Mouse (Mus musculus) lung, embryonic 14.5 days (tissue): ENCODE measurements around the gene Gm16513. TPM values are rescaled to one million over a fixed set of nuclear protein-coding genes. Genes with fewer than 3 reads are reported as not detected.
"Not testable (repeated sequence)": the region's sequence is repeated elsewhere in the genome, so short reads cannot be mapped to it uniquely, and the experiment has no call there.

ENCODE experiments used
- ATAC-seq: fragments of 200-750 bp; cut with Nextera tagmentation; 2 replicates; pipeline ENCODE4 v1.8.0; 2017; ENCODE audit warnings: mild to moderate bottlenecking, moderate TSS enrichment, moderate library complexity; ENCODE audit not compliant: insufficient read depth
- DNase-seq: peaks from one replicate; pipeline ENCODE4 v3.0.0-alpha.2; 2015
- H3K27ac ChIP-seq: fragments of 300-500 bp; sonication (generic); 2 replicates; pipeline ENCODE4 v1.5.1; 2014; ENCODE audit warnings: low read depth, mild to moderate bottlenecking, moderate library complexity
- H3K27me3 ChIP-seq: fragments of 300-500 bp; sonication (generic); 2 replicates; pipeline ENCODE4 v1.6.1; 2014; ENCODE audit warnings: low read length, control low read depth; ENCODE audit not compliant: insufficient read depth
- H3K36me3 ChIP-seq: fragments of 300-500 bp; sonication (generic); 2 replicates; pipeline ENCODE4 v1.6.1; 2014; ENCODE audit warnings: control low read depth; ENCODE audit not compliant: insufficient read depth
- H3K4me1 ChIP-seq: fragments of 300-500 bp; sonication (generic); 2 replicates; pipeline ENCODE4 v1.6.1; 2014; ENCODE audit warnings: antibody characterized with exemption, control low read depth; ENCODE audit not compliant: insufficient read depth
- H3K4me2 ChIP-seq: fragments of 300-500 bp; sonication (generic); 2 replicates; pipeline ENCODE4 v1.6.1; 2014; ENCODE audit warnings: mild to moderate bottlenecking
- H3K4me3 ChIP-seq: fragments of 300-500 bp; sonication (generic); 2 replicates; pipeline ENCODE4 v1.5.1; 2014; ENCODE audit warnings: low read depth, low read length
- H3K9ac ChIP-seq: fragments of 300-500 bp; sonication (generic); 2 replicates; pipeline ENCODE4 v1.6.1; 2014
- H3K9me3 ChIP-seq: fragments of 300-500 bp; sonication (generic); 2 replicates; pipeline ENCODE4 v1.6.1; 2016; ENCODE audit warnings: low read depth, low read length, control low read depth
- WGBS: fragments of 180-500 bp; shearing (Covaris S2); extraction: QIAGEN DNeasy Blood & Tissue Kit; methylation state at CpG from one replicate; pipeline ENCODE4 v1.1.7; 2014; 5-methylcytosine and 5-hydroxymethylcytosine counted together
- polyA plus RNA-seq: library from polyadenylated mRNA; unstranded; fragments of >200 nt; fragmentation: Nextera tagmentation; extraction: Ambion mirVana; gene quantifications from 2 replicates; pipeline ENCODE4 v1.2.1, GENCODE M21; 2014

Gm16513 gene
- polyA plus RNA-seq, result not detected in 2 replicates

DNA sequence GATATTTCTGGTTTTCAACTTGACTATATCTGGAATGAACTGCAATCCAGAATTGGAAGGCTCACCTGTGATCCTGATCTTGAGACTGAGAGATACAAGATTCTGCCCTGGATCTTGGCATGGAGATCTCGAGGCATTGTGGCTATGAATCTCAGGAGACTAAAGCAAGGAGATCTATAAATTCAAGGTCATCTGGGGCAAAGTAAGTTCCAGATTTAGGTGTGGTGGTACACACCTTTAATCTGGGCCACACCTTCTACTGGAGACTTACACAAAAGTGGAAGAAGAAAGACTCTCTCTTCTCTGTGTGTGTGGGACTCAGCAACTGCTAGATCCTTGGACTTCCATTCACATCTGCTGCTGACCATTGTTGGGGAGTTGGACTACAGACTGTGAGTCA lies at the start of gene Gm16513:
Gm16513 (plus strand) TSS at position 301 of the 400 bp plus-strand sequence.
- not testable (repeated sequence) for H3K36me3 ChIP-seq, ATAC-seq, H3K4me2 ChIP-seq, H3K27ac ChIP-seq, H3K4me3 ChIP-seq, H3K9me3 ChIP-seq, H3K4me1 ChIP-seq, DNase-seq, H3K9ac ChIP-seq, H3K27me3 ChIP-seq
- no CpG with 5 or more reads among the region's 1 CpGs for WGBS

Other genes with a start within 250 kb of the Gm16513 start
- not detected in 2 replicates for gene Gm6367, start 194.0 kb upstream of the Gm16513 start, polyA plus RNA-seq
- gene Gm7942, start 75.7 kb upstream of the Gm16513 start, polyA plus RNA-seq, result not detected in 2 replicates
- gene Gm10424, start 90.1 kb downstream of the Gm16513 start, polyA plus RNA-seq, result not detected in 2 replicates
- gene Gm3259, start 123.3 kb downstream of the Gm16513 start, polyA plus RNA-seq, result not detected in 2 replicates